Mouse (Mus musculus) kidney, embryonic 14.5 days (tissue): Measurements from ENCODE around the gene Trarg1. TPM values are rescaled to one million over a fixed set of nuclear protein-coding genes. Genes with fewer than 3 reads are reported as not detected.
"Not testable (repeated sequence)": the region's sequence is repeated elsewhere in the genome, so short reads cannot be mapped to it uniquely, and the experiment has no call there.

ENCODE experiments used
- ATAC-seq: fragments of 200-750 bp; cut with Nextera tagmentation; 2 replicates; pipeline ENCODE4 v1.8.0; 2017; ENCODE audit warnings: moderate number of reproducible peaks, mild to moderate bottlenecking, moderate TSS enrichment, moderate library complexity; ENCODE audit not compliant: low FRiP score, low TSS enrichment
- H3K27ac ChIP-seq: fragments of 300-500 bp; sonication (generic); 2 replicates; pipeline ENCODE4 v1.5.1; 2014; ENCODE audit warnings: low read depth, mild to moderate bottlenecking, low read length, moderate library complexity, mixed read lengths
- H3K27me3 ChIP-seq: fragments of 300-500 bp; sonication (generic); 2 replicates; pipeline ENCODE4 v1.6.1; 2014; ENCODE audit warnings: mild to moderate bottlenecking, low read length; ENCODE audit not compliant: control insufficient read depth, insufficient read depth
- H3K36me3 ChIP-seq: fragments of 300-500 bp; sonication (generic); 2 replicates; pipeline ENCODE4 v1.6.1; 2014; ENCODE audit warnings: low read length, mixed read lengths; ENCODE audit not compliant: control insufficient read depth, insufficient read depth
- H3K4me1 ChIP-seq: fragments of 300-500 bp; sonication (generic); 2 replicates; pipeline ENCODE4 v1.6.1; 2014; ENCODE audit warnings: low read length, mixed read lengths; ENCODE audit not compliant: control insufficient read depth, insufficient read depth
- H3K4me2 ChIP-seq: fragments of 300-500 bp; sonication (generic); replicated peaks from 2 replicates; pipeline ENCODE4 v1.6.1; 2014; ENCODE audit warnings: low read depth, mild to moderate bottlenecking, low read length
- H3K4me3 ChIP-seq: fragments of 300-500 bp; sonication (generic); 2 replicates; pipeline ENCODE4 v1.5.1; 2014; ENCODE audit warnings: mild to moderate bottlenecking, low read length
- H3K9ac ChIP-seq: fragments of 300-500 bp; sonication (generic); 2 replicates; pipeline ENCODE4 v1.6.1; 2014; ENCODE audit warnings: low read depth, mild to moderate bottlenecking, low read length, moderate library complexity
- H3K9me3 ChIP-seq: fragments of 300-500 bp; sonication (generic); 2 replicates; pipeline ENCODE4 v1.6.1; 2016; ENCODE audit warnings: low read length; ENCODE audit not compliant: control insufficient read depth
- WGBS: fragments of 180-500 bp; shearing (Covaris S2); extraction: QIAGEN DNeasy Blood & Tissue Kit; methylation state at CpG from one replicate; pipeline ENCODE4 v1.1.7; 2014; 5-methylcytosine and 5-hydroxymethylcytosine counted together
- polyA plus RNA-seq: library from polyadenylated mRNA; unstranded; fragments of >200 nt; fragmentation: Nextera tagmentation; extraction: Ambion mirVana; gene quantifications from 2 replicates; pipeline ENCODE4 v1.2.1, GENCODE M21; 2014

The Trarg1 gene
- 0.81 and 0.89 TPM in 2 replicates for polyA plus RNA-seq

DNA sequence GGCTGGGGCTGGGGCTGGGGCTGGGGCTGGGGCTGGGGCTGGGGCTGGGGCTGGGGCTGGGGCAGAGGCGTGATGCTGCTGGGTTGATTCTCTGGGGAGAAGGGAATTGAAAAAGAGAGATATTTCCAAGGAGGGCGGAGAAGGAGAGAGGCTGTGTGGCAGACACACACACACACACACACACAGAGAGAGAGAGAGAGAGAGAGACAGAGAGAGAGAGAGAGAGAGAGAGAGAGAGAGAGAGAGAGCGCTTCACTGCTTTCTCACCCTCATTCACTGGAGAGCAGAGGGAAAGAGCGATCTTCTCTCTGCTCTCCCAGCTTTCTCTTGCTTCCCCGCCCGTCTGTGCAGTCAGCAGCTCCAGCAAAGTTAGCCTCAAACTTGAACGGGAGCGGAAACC lies at the start of gene Trarg1:
TSS of gene Trarg1 (plus strand) at position 301 of the 400 bp plus-strand sequence.
- H3K27me3 ChIP-seq, H3K9ac ChIP-seq, ATAC-seq, H3K27ac ChIP-seq, H3K4me3 ChIP-seq, H3K4me1 ChIP-seq, H3K4me2 ChIP-seq, H3K36me3 ChIP-seq, H3K9me3 ChIP-seq: not testable (repeated sequence)
- WGBS = 45% methylated on average over 8 of the region's 8 CpGs

GRCm38 (mm10) chr11:76630023-76630422 lies 49.6 kb upstream of the Trarg1 start:
- no peaks in the 10 kb centered on the region for H3K9me3 ChIP-seq
- H3K4me1 ChIP-seq = no peaks in the 10 kb centered on the region
- no peak overlapping the region for H3K4me2 ChIP-seq
- H3K27me3 ChIP-seq = no peaks in the 10 kb centered on the region
- 14% methylated on average over 2 of the region's 2 CpGs for WGBS
- ATAC-seq = peak; percentile 82
- H3K36me3 ChIP-seq = no peaks in the 10 kb centered on the region
- no peak overlapping the region for H3K9ac ChIP-seq
- H3K4me3 ChIP-seq = no peak overlapping the region
- 0 out of 2 replicates have a peak overlapping the region, but pooled peaks have one; percentile 3 for H3K27ac ChIP-seq

GRCm38 (mm10) chr11:76630487-76630886 lies 49.1 kb upstream of the Trarg1 start:
- Histone ChIP-seq H3K9ac (no peak overlapping the region), H3K9me3 (no peaks in the 10 kb centered on the region), H3K4me1 (no peaks in the 10 kb centered on the region), H3K36me3 (no peaks in the 10 kb centered on the region), H3K4me2 (no peak overlapping the region), H3K27me3 (no peaks in the 10 kb centered on the region), H3K27ac (no peak overlapping the region), H3K4me3 (no peak overlapping the region)
- 63% methylated on average over 5 of the region's 5 CpGs for WGBS
- ATAC-seq = no peak

DNA sequence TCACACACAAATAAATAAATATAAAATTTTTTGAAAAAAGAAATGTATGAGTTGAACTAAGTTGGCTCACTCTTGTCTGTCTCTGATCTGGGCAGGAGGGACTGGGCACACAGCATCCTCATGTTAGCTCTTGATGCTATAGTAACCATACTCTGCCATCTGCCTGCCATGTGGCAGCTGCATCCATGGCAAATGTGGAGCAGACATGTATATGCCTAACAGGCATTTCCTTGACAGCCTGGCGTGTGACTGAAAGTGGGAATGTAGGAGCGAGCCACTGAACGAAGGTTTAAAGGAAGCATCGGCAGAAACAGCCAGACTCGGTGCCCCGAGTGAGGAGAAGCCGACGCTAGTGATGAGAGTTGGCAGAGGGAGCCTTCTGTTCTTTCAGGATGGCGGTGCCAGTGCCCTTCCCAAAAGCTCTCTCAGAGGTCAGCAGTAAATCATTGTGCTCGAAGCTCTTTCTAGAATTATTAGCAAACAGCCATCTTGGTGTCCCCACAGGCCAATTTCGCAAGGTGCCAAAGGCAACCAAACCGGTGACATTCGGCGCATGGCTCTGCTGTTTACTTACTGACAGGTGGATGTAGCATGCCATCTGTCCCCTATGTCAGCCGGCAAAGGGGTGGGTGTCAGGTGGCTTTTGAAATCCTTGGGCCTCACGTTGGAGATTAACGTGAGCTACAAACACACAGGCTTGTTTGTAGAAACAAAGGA lies 40.2 kb upstream of the Trarg1 start:
- peaks cover 5% of the 10 kb centered on the region; the same call in 1 of the 2 replicates for H3K4me1 ChIP-seq
- no peaks in the 10 kb centered on the region for H3K27me3 ChIP-seq
- no peak for ATAC-seq
- no peak overlapping the region for H3K4me3 ChIP-seq
- no peak overlapping the region for H3K27ac ChIP-seq
- H3K9ac ChIP-seq = no peak overlapping the region
- H3K36me3 ChIP-seq = no peaks in the 10 kb centered on the region
- H3K4me2 ChIP-seq = no peak overlapping the region
- 80% methylated on average over 17 of the region's 17 CpGs for WGBS
- no peaks in the 10 kb centered on the region for H3K9me3 ChIP-seq

GRCm38 (mm10) chr11:76640231-76640630 lies 39.4 kb upstream of the Trarg1 start:
- Histone ChIP-seq H3K4me1 (peaks cover 8% of the 10 kb centered on the region; the same call in 1 of the 2 replicates), H3K9ac (no peak overlapping the region)
- ATAC-seq = no peak

GRCm38 (mm10) chr11:76644257-76644656 lies 35.4 kb upstream of the Trarg1 start:
- peak overlapping the region; percentile 67; the same call in 1 of the 2 replicates for H3K27ac ChIP-seq
- 33% methylated on average over 6 of the region's 6 CpGs for WGBS
- H3K36me3 ChIP-seq = no peaks in the 10 kb centered on the region
- ATAC-seq = no peak
- H3K27me3 ChIP-seq = no peaks in the 10 kb centered on the region
- H3K9ac ChIP-seq = no peak overlapping the region
- H3K4me2 ChIP-seq = no peak overlapping the region
- H3K4me1 ChIP-seq = peaks cover 18% of the 10 kb centered on the region
- H3K9me3 ChIP-seq = no peaks in the 10 kb centered on the region
- no peak overlapping the region for H3K4me3 ChIP-seq

More at GRCm38 (mm10) chr11:76640231-76640630, 39.4 kb upstream of the Trarg1 start:
- 71% methylated on average over 4 of the region's 4 CpGs for WGBS
- no peak overlapping the region for H3K4me2 ChIP-seq
- H3K9me3 ChIP-seq = no peaks in the 10 kb centered on the region
- no peaks in the 10 kb centered on the region for H3K36me3 ChIP-seq
- no peak overlapping the region for H3K4me3 ChIP-seq
- no peak overlapping the region for H3K27ac ChIP-seq
- H3K27me3 ChIP-seq = no peaks in the 10 kb centered on the region

DNA sequence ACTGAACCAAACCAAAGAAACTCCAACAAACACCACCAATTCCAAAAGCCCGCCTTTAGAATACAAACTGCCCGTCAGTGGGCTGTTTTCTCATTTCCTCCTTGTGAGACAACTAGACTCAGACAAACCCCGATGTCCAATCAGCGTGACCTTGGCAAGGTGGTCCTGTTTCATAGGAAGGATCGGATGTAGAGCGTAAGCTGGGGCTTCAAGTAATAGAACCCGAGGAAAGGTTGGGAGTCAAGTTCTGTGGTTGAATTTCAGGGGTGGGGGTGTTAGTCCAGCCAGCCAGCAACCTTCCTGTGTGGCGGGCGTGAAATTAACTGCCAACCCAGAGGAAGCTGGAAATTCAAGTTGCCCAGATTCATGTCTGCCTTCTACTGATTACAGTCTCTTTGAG lies 34.6 kb upstream of the Trarg1 start:
- no peaks in the 10 kb centered on the region for H3K36me3 ChIP-seq
- H3K27me3 ChIP-seq = no peaks in the 10 kb centered on the region
- H3K9ac ChIP-seq = no peak overlapping the region
- H3K27ac ChIP-seq = peak overlapping the region; percentile 67; the same call in 1 of the 2 replicates
- H3K4me2 ChIP-seq = peak overlapping the region; percentile 48; the same call in 1 of the 2 replicates
- ATAC-seq = peak; percentile 59
- H3K4me1 ChIP-seq = peaks cover 18% of the 10 kb centered on the region
- no peaks in the 10 kb centered on the region for H3K9me3 ChIP-seq
- H3K4me3 ChIP-seq = no peak overlapping the region
- WGBS = 19% methylated on average over 9 of the region's 9 CpGs

DNA sequence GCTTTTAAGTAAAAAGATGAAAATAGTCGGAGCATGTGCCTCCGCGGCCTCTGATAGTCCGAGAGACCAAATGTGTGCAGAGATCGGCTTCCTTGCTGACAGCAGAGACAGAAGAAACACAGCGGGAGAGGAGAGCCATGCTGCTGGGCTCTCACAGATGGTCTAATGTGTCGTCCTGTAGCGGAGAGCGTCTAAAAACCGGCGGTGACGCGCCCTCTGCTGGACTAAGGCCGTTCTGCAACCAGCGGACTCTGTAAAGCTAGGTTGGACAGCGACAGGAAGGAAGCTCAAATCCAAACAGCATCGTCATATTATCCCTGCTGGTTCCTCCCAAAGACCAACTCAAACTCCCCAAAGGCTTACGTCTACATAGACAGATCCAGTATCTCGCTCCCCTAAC lies 33.7 kb upstream of the Trarg1 start:
- peaks cover 18% of the 10 kb centered on the region for H3K4me1 ChIP-seq
- 0 out of 2 replicates have a peak overlapping the region, but pooled peaks have one; percentile 2 for H3K9ac ChIP-seq
- no peaks in the 10 kb centered on the region for H3K36me3 ChIP-seq
- peak overlapping the region; percentile 62; the same call in 1 of the 2 replicates for H3K27ac ChIP-seq
- peak overlapping the region; percentile 21 for H3K4me3 ChIP-seq
- peak; percentile 75 for ATAC-seq
- no peaks in the 10 kb centered on the region for H3K9me3 ChIP-seq
- H3K4me2 ChIP-seq = peak overlapping the region; percentile 48
- H3K27me3 ChIP-seq = no peaks in the 10 kb centered on the region
- under 1% methylated on average over 19 of the region's 19 CpGs for WGBS

GRCm38 (mm10) chr11:76647062-76647461 lies 32.5 kb upstream of the Trarg1 start:
- 11% methylated on average over 7 of the region's 7 CpGs for WGBS
- no peak overlapping the region for H3K4me3 ChIP-seq
- H3K36me3 ChIP-seq = no peaks in the 10 kb centered on the region
- no peak for ATAC-seq
- peak overlapping the region; percentile 32 for H3K4me2 ChIP-seq
- no peak overlapping the region for H3K27ac ChIP-seq
- H3K4me1 ChIP-seq = peaks cover 18% of the 10 kb centered on the region
- H3K9ac ChIP-seq = no peak overlapping the region
- no peaks in the 10 kb centered on the region for H3K9me3 ChIP-seq
- no peaks in the 10 kb centered on the region for H3K27me3 ChIP-seq
